Mouse (Mus musculus): Measurements from ENCODE around the gene Coro7. TPM values are rescaled to one million over a fixed set of nuclear protein-coding genes. Genes with fewer than 3 reads are reported as not detected.
"Not testable (repeated sequence)": the region's sequence is repeated elsewhere in the genome, so short reads cannot be mapped to it uniquely, and the experiment has no call there.

Coro7 gene
- polyA plus RNA-seq, 1 experiment from 2014 or later = 21.7 TPM

GRCm38 (mm10) chr16:4586531-4587123 lies 93.0 kb downstream of the Coro7 start:
- Histone ChIP-seq H3K4me1 (peaks cover 17% of the 10 kb centered on the region), H3K9ac (replicated peaks) (peak overlapping the region; percentile 46), H3K27me3 (no peaks in the 10 kb centered on the region), H3K36me3 (peaks cover 4% of the 10 kb centered on the region), H3K27ac (replicated peaks) (peak overlapping the region; percentile 85), H3K4me2 (replicated peaks) (peak overlapping the region; percentile 58), H3K4me3 (peak overlapping the region; percentile 44), H3K9me3 (no peaks in the 10 kb centered on the region)
- WGBS = under 1% methylated on average over 43 of the region's 43 CpGs
- peak; percentile 99 for ATAC-seq (ENCODE audit: low FRiP score, low read depth)

GRCm38 (mm10) chr16:4585642-4586530 lies 93.7 kb downstream of the Coro7 start:
- Histone ChIP-seq H3K4me2 (replicated peaks) (peak overlapping the region; percentile 58), H3K9ac (replicated peaks) (peak overlapping the region; percentile 46), H3K4me3 (peak overlapping the region; percentile 44), H3K36me3 (peaks cover 4% of the 10 kb centered on the region), H3K9me3 (no peaks in the 10 kb centered on the region), H3K27me3 (no peaks in the 10 kb centered on the region), H3K27ac (replicated peaks) (peak overlapping the region; percentile 85), H3K4me1 (peaks cover 17% of the 10 kb centered on the region)
- ATAC-seq (ENCODE audit: low FRiP score, low read depth) = peak; percentile 39
- whole genome bisulfite sequencing = 13% methylated on average over 14 of the region's 14 CpGs

GRCm38 (mm10) chr16:4584438-4584837 lies 95.1 kb downstream of the Coro7 start:
- H3K36me3 ChIP-seq = no peaks in the 10 kb centered on the region
- WGBS = 80% methylated on average over 5 of the region's 5 CpGs
- no peaks in the 10 kb centered on the region for H3K27me3 ChIP-seq
- H3K4me2 ChIP-seq (replicated peaks) = no peak overlapping the region
- H3K9me3 ChIP-seq = no peaks in the 10 kb centered on the region
- no peak for ATAC-seq (ENCODE audit: low FRiP score, low read depth)
- H3K4me3 ChIP-seq = no peak overlapping the region
- H3K9ac ChIP-seq (replicated peaks) = no peak overlapping the region
- H3K4me1 ChIP-seq = peaks cover 17% of the 10 kb centered on the region
- no peak overlapping the region for H3K27ac ChIP-seq (replicated peaks)

- no peak overlapping the region for H3K9ac ChIP-seq (replicated peaks)
- 84% methylated on average over 3 of the region's 3 CpGs for WGBS
- no peaks in the 10 kb centered on the region for H3K27me3 ChIP-seq
- no peak overlapping the region for H3K4me3 ChIP-seq
- H3K36me3 ChIP-seq = no peaks in the 10 kb centered on the region
- H3K4me1 ChIP-seq = peaks cover 17% of the 10 kb centered on the region
- no peaks in the 10 kb centered on the region for H3K9me3 ChIP-seq
- no peak for ATAC-seq (ENCODE audit: low FRiP score, low read depth)
- H3K4me2 ChIP-seq (replicated peaks) = no peak overlapping the region
- no peak overlapping the region for H3K27ac ChIP-seq (replicated peaks)
Observed at GRCm38 (mm10) chr16:4583807-4584206, 95.8 kb downstream of the Coro7 start.

- 95% methylated on average over 4 of the region's 4 CpGs for WGBS
- not testable (repeated sequence) for H3K4me3 ChIP-seq; H3K9me3 ChIP-seq; H3K4me1 ChIP-seq; H3K27ac ChIP-seq (replicated peaks); H3K36me3 ChIP-seq; H3K9ac ChIP-seq (replicated peaks); H3K27me3 ChIP-seq; ATAC-seq (ENCODE audit: low FRiP score, low read depth); H3K4me2 ChIP-seq (replicated peaks)
Observed at GRCm38 (mm10) chr16:4581179-4581578, 98.4 kb downstream of the Coro7 start.

- H3K9me3 ChIP-seq = no peaks in the 10 kb centered on the region
- no peaks in the 10 kb centered on the region for H3K27me3 ChIP-seq
- H3K4me2 ChIP-seq (replicated peaks) = no peak overlapping the region
- no peak for ATAC-seq (ENCODE audit: low FRiP score, low read depth)
- H3K4me1 ChIP-seq = no peaks in the 10 kb centered on the region
- H3K9ac ChIP-seq (replicated peaks) = no peak overlapping the region
- H3K36me3 ChIP-seq = no peaks in the 10 kb centered on the region
- no peak overlapping the region for H3K4me3 ChIP-seq
- WGBS = 75% methylated on average over 7 of the region's 7 CpGs
- H3K27ac ChIP-seq (replicated peaks) = no peak overlapping the region
Observed at GRCm38 (mm10) chr16:4578630-4579029, 100.9 kb downstream of the Coro7 start.

GRCm38 (mm10) chr16:4576873-4577272 lies 102.7 kb downstream of the Coro7 start:
- no peak for ATAC-seq (ENCODE audit: low FRiP score, low read depth)
- no peak overlapping the region for H3K4me2 ChIP-seq (replicated peaks)
- H3K27ac ChIP-seq (replicated peaks) = no peak overlapping the region
- H3K9ac ChIP-seq (replicated peaks) = no peak overlapping the region
- H3K4me1 ChIP-seq = no peaks in the 10 kb centered on the region
- H3K9me3 ChIP-seq = no peaks in the 10 kb centered on the region
- no peak overlapping the region for H3K4me3 ChIP-seq
- 58% methylated on average over 2 of the region's 2 CpGs for WGBS
- no peaks in the 10 kb centered on the region for H3K27me3 ChIP-seq
- no peaks in the 10 kb centered on the region for H3K36me3 ChIP-seq

Other genes starting within 250 kb of the Coro7 start
- 21.5 and 22.1 TPM in 2 replicates for gene Srl, start 138.0 kb downstream of the Coro7 start, polyA plus RNA-seq (2016; fragmentation: Nextera tagmentation; extraction: Ambion mirVana)
- 17.8 and 19.2 TPM in 2 replicates for gene Tfap4, start 119.9 kb downstream of the Coro7 start, polyA plus RNA-seq (2016; fragmentation: Nextera tagmentation; extraction: Ambion mirVana)
- 28.2 and 35.6 TPM in 2 replicates for gene Glis2, start 85.1 kb downstream of the Coro7 start, polyA plus RNA-seq (2016; fragmentation: Nextera tagmentation; extraction: Ambion mirVana)
- 112 and 123 TPM in 2 replicates for gene Pam16, start 54.8 kb downstream of the Coro7 start, polyA plus RNA-seq (2016; fragmentation: Nextera tagmentation; extraction: Ambion mirVana)
- 7.7 and 11.1 TPM in 2 replicates for gene Vasn, start 39.8 kb downstream of the Coro7 start, polyA plus RNA-seq (2016; fragmentation: Nextera tagmentation; extraction: Ambion mirVana)
- 55.9 and 58.5 TPM in 2 replicates for gene Dnaja3, start 39.8 kb downstream of the Coro7 start, polyA plus RNA-seq (2016; fragmentation: Nextera tagmentation; extraction: Ambion mirVana)
- gene Nmral1, start 39.6 kb upstream of the Coro7 start, polyA plus RNA-seq (2016; fragmentation: Nextera tagmentation; extraction: Ambion mirVana) = 131 and 141 TPM in 2 replicates
- gene Hmox2, start 46.6 kb upstream of the Coro7 start, polyA plus RNA-seq (2016; fragmentation: Nextera tagmentation; extraction: Ambion mirVana) = 70.1 and 81.0 TPM in 2 replicates
- gene Cdip1, start 110.5 kb upstream of the Coro7 start, polyA plus RNA-seq (2016; fragmentation: Nextera tagmentation; extraction: Ambion mirVana) = 95.4 and 100 TPM in 2 replicates
- gene 4930562C15Rik, start 155.6 kb upstream of the Coro7 start, polyA plus RNA-seq (2016; fragmentation: Nextera tagmentation; extraction: Ambion mirVana) = 0.69 and 0.75 TPM in 2 replicates
- gene Ubald1, start 200.5 kb upstream of the Coro7 start, polyA plus RNA-seq (2016; fragmentation: Nextera tagmentation; extraction: Ambion mirVana) = 31.7 and 31.9 TPM in 2 replicates
- gene Mgrn1, start 206.5 kb upstream of the Coro7 start, polyA plus RNA-seq (2016; fragmentation: Nextera tagmentation; extraction: Ambion mirVana) = 83.2 and 88.5 TPM in 2 replicates

All from midbrain, embryonic 12.5 days (tissue).